Mouse (Mus musculus): ENCODE results near the gene Tut1.

DNA sequence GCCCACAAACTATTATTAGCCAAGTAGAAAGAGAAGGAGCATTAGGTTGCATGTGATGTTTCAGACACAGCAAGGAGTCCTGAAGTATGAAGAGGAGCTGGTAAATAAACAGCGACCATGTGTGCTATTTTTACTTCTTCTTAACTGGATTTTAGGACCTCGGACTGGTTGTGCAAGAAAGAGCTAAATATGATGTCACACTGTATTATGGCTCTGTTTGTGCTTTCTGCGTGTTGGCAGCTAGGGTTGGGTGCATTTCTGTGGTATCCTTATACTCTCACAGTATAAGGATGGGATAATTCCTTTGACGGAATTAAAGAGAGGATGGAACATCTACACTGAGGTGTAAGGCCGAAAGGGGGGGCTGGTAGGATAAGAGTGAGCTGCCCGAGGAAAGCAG is 8.4 kb upstream of the Tut1 start:
- TF ChIP-seq E2F4 (IDR thresholded peaks at IDR 0.05; ENCODE audit: insufficient read depth) (no peak), POLR2A (IDR thresholded peaks at IDR 0.05; ENCODE audit: insufficient read length, low read depth) (no peak), USF1 (IDR thresholded peaks at IDR 0.05; ENCODE audit: low read depth) (no peak), POLR2AphosphoS2 (IDR thresholded peaks at IDR 0.05; ENCODE audit: insufficient read length, low read depth) (no peak), MAX (IDR thresholded peaks at IDR 0.05; ENCODE audit: low read depth) (no peak), TCF12 (IDR thresholded peaks at IDR 0.05; ENCODE audit: insufficient read depth, poor library complexity, severe bottlenecking) (no peak), REST (IDR thresholded peaks at IDR 0.05; ENCODE audit: insufficient read depth, insufficient read length) (no peak), TCF3 (IDR thresholded peaks at IDR 0.05; ENCODE audit: insufficient read length, low read depth) (no peak), SRF (IDR thresholded peaks at IDR 0.05; ENCODE audit: control insufficient read depth, insufficient read length, low read depth) (no peak), CEBPB (IDR thresholded peaks at IDR 0.05; ENCODE audit: insufficient read depth, poor library complexity, severe bottlenecking) (no peak), MYOD1 (IDR thresholded peaks at IDR 0.05; ENCODE audit: control insufficient read depth in 1 of 3, insufficient read length in 2 of 3, low read depth in 2 of 3) (no peak)
